Mouse (Mus musculus): ENCODE results near the gene Sirt5. TPM values are rescaled to one million over a fixed set of nuclear protein-coding genes. Genes with fewer than 3 reads are reported as not detected.

Gene Sirt5
- polyA plus RNA-seq, 1 experiment, result 14.8 TPM

- H3K27ac ChIP-seq (ENCODE audit: insufficient read depth, low read depth, low read length), result no peak overlapping the region
- DNase-seq, result no peak
- WGBS, result 48% methylated on average over 12 of the region's 12 CpGs
- TF ChIP-seq POLR2A (IDR thresholded peaks at IDR 0.05; ENCODE audit: low read depth, low read length) (no peak), CTCF (conservative IDR thresholded peaks at IDR 0.05; ENCODE audit: insufficient read depth, insufficient read length, low read depth, low read length) (no peak)
- H3K4me1 ChIP-seq (ENCODE audit: control insufficient read depth, insufficient read depth, low read length), result no peaks in the 10 kb centered on the region
- H3K36me3 ChIP-seq (ENCODE audit: control insufficient read depth, insufficient read depth, low read length), result no peaks in the 10 kb centered on the region
- H3K27me3 ChIP-seq (replicated peaks; ENCODE audit: control insufficient read depth, insufficient read depth, low read length), result no peaks in the 10 kb centered on the region
- H3K4me3 ChIP-seq (ENCODE audit: insufficient read depth, low read depth, low read length), result no peak overlapping the region
Measured at GRCm38 (mm10) chr13:43336425-43337221, 28.7 kb upstream of the Sirt5 start.

- no peaks in the 10 kb centered on the region for H3K36me3 ChIP-seq (ENCODE audit: control insufficient read depth, insufficient read depth, low read length)
- no peaks in the 10 kb centered on the region for H3K4me1 ChIP-seq (ENCODE audit: control insufficient read depth, insufficient read depth, low read length)
- no peaks in the 10 kb centered on the region for H3K27me3 ChIP-seq (replicated peaks; ENCODE audit: control insufficient read depth, insufficient read depth, low read length)
- TF ChIP-seq CTCF (conservative IDR thresholded peaks at IDR 0.05; ENCODE audit: insufficient read depth, insufficient read length, low read depth, low read length), result no peak
- no peak for TF ChIP-seq POLR2A (IDR thresholded peaks at IDR 0.05; ENCODE audit: low read depth, low read length)
- H3K27ac ChIP-seq (ENCODE audit: insufficient read depth, low read depth, low read length), result no peak overlapping the region
- DNase-seq, result no peak
- no peak overlapping the region for H3K4me3 ChIP-seq (ENCODE audit: insufficient read depth, low read depth, low read length)
- 86% methylated on average over 8 of the region's 8 CpGs for WGBS
Measured at GRCm38 (mm10) chr13:43338001-43338400, 27.3 kb upstream of the Sirt5 start.

- TF ChIP-seq POLR2A (IDR thresholded peaks at IDR 0.05; ENCODE audit: low read depth, low read length) (no peak), CTCF (conservative IDR thresholded peaks at IDR 0.05; ENCODE audit: insufficient read depth, insufficient read length, low read depth, low read length) (no peak)
- no peak for DNase-seq
- Histone ChIP-seq H3K36me3 (ENCODE audit: control insufficient read depth, insufficient read depth, low read length) (no peaks in the 10 kb centered on the region), H3K27ac (ENCODE audit: insufficient read depth, low read depth, low read length) (no peak overlapping the region), H3K27me3 (replicated peaks; ENCODE audit: control insufficient read depth, insufficient read depth, low read length) (no peaks in the 10 kb centered on the region), H3K4me1 (ENCODE audit: control insufficient read depth, insufficient read depth, low read length) (no peaks in the 10 kb centered on the region), H3K4me3 (ENCODE audit: insufficient read depth, low read depth, low read length) (no peak overlapping the region)
- WGBS, result 65% methylated on average over 4 of the region's 4 CpGs
Measured at GRCm38 (mm10) chr13:43338632-43339031, 26.7 kb upstream of the Sirt5 start.

- no peak for TF ChIP-seq POLR2A (IDR thresholded peaks at IDR 0.05; ENCODE audit: low read depth, low read length)
- no peak for TF ChIP-seq CTCF (conservative IDR thresholded peaks at IDR 0.05; ENCODE audit: insufficient read depth, insufficient read length, low read depth, low read length)
- Histone ChIP-seq H3K4me3 (ENCODE audit: insufficient read depth, low read depth, low read length) (no peak overlapping the region), H3K27me3 (replicated peaks; ENCODE audit: control insufficient read depth, insufficient read depth, low read length) (no peaks in the 10 kb centered on the region), H3K27ac (ENCODE audit: insufficient read depth, low read depth, low read length) (no peak overlapping the region), H3K4me1 (ENCODE audit: control insufficient read depth, insufficient read depth, low read length) (no peaks in the 10 kb centered on the region), H3K36me3 (ENCODE audit: control insufficient read depth, insufficient read depth, low read length) (no peaks in the 10 kb centered on the region)
- DNase-seq, result no peak
Measured at GRCm38 (mm10) chr13:43346825-43347224, 18.5 kb upstream of the Sirt5 start.

- DNase-seq, result no peak
- no peak for TF ChIP-seq POLR2A (IDR thresholded peaks at IDR 0.05; ENCODE audit: low read depth, low read length)
- no peaks in the 10 kb centered on the region for H3K36me3 ChIP-seq (ENCODE audit: control insufficient read depth, insufficient read depth, low read length)
- H3K27me3 ChIP-seq (replicated peaks; ENCODE audit: control insufficient read depth, insufficient read depth, low read length), result no peaks in the 10 kb centered on the region
- no peaks in the 10 kb centered on the region for H3K4me1 ChIP-seq (ENCODE audit: control insufficient read depth, insufficient read depth, low read length)
- WGBS, result 83% methylated on average over 8 of the region's 8 CpGs
- no peak overlapping the region for H3K4me3 ChIP-seq (ENCODE audit: insufficient read depth, low read depth, low read length)
- no peak overlapping the region for H3K27ac ChIP-seq (ENCODE audit: insufficient read depth, low read depth, low read length)
Measured at GRCm38 (mm10) chr13:43349376-43349775, 15.9 kb upstream of the Sirt5 start.

GRCm38 (mm10) chr13:43350489-43351169, 14.7 kb upstream of the Sirt5 start:
- Histone ChIP-seq H3K27ac (ENCODE audit: insufficient read depth, low read depth, low read length) (no peak overlapping the region), H3K36me3 (ENCODE audit: control insufficient read depth, insufficient read depth, low read length) (no peaks in the 10 kb centered on the region), H3K27me3 (replicated peaks; ENCODE audit: control insufficient read depth, insufficient read depth, low read length) (no peaks in the 10 kb centered on the region), H3K4me1 (ENCODE audit: control insufficient read depth, insufficient read depth, low read length) (no peaks in the 10 kb centered on the region), H3K4me3 (ENCODE audit: insufficient read depth, low read depth, low read length) (no peak overlapping the region)
- 71% methylated on average over 9 of the region's 9 CpGs for WGBS
- TF ChIP-seq CTCF (conservative IDR thresholded peaks at IDR 0.05; ENCODE audit: insufficient read depth, insufficient read length, low read depth, low read length) (no peak), POLR2A (IDR thresholded peaks at IDR 0.05; ENCODE audit: low read depth, low read length) (no peak)
- DNase-seq, result peak; percentile 15

- Histone ChIP-seq H3K27me3 (replicated peaks; ENCODE audit: control insufficient read depth, insufficient read depth, low read length) (no peaks in the 10 kb centered on the region), H3K36me3 (ENCODE audit: control insufficient read depth, insufficient read depth, low read length) (no peaks in the 10 kb centered on the region), H3K27ac (ENCODE audit: insufficient read depth, low read depth, low read length) (no peak overlapping the region), H3K4me3 (ENCODE audit: insufficient read depth, low read depth, low read length) (no peak overlapping the region), H3K4me1 (ENCODE audit: control insufficient read depth, insufficient read depth, low read length) (no peaks in the 10 kb centered on the region)
- DNase-seq, result no peak
- no peak for TF ChIP-seq CTCF (conservative IDR thresholded peaks at IDR 0.05; ENCODE audit: insufficient read depth, insufficient read length, low read depth, low read length)
- no peak for TF ChIP-seq POLR2A (IDR thresholded peaks at IDR 0.05; ENCODE audit: low read depth, low read length)
- WGBS, result 78% methylated on average over 4 of the region's 4 CpGs
Measured at GRCm38 (mm10) chr13:43353356-43353755, 11.9 kb upstream of the Sirt5 start.
